Mouse (Mus musculus): ENCODE measurements around the gene Cyth1. TPM values are rescaled to one million over a fixed set of nuclear protein-coding genes. Genes with fewer than 3 reads are reported as not detected.

The Cyth1 gene
- total RNA-seq, 2 experiments from 2014 or later, result 101 to 108 TPM

DNA sequence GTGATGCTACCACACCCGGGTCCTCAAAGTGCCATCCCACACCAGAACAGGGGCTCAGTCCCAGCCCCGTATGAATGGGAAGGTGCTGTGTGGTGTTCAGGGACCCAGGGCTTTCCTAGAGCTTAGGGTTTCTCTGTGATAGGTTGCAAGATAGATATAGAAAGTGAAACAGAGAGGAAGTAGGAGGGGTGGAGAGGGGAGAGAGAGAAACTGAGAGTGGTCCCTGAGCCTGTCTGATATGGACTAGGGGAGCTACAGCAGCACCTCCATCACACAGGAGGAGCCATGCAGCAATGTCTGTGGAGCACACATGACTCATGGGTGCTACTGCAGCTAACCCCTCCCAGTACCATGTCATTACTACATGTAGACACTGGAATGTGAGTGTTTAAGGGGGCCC, 118.6 kb downstream of the Cyth1 start:
- Histone ChIP-seq H3K4me3 (no peak overlapping the region), H3K27ac (no peak overlapping the region)
- DNase-seq (ENCODE audit: low spot score in 2 of 2), result no peak
- TF ChIP-seq CTCF (conservative IDR thresholded peaks at IDR 0.05), result no peak

GRCm38 (mm10) chr11:118121592-118121991, 126.8 kb downstream of the Cyth1 start:
- H3K4me3 ChIP-seq, result no peak overlapping the region
- no peak for DNase-seq (ENCODE audit: low spot score in 2 of 2)
- H3K27ac ChIP-seq, result no peak overlapping the region
- no peak for TF ChIP-seq CTCF (conservative IDR thresholded peaks at IDR 0.05)

GRCm38 (mm10) chr11:118118777-118119176, 129.6 kb downstream of the Cyth1 start:
- Histone ChIP-seq H3K4me3 (no peak overlapping the region), H3K27ac (no peak overlapping the region)
- no peak for TF ChIP-seq CTCF (conservative IDR thresholded peaks at IDR 0.05)
- DNase-seq (ENCODE audit: low spot score in 2 of 2), result no peak

DNA sequence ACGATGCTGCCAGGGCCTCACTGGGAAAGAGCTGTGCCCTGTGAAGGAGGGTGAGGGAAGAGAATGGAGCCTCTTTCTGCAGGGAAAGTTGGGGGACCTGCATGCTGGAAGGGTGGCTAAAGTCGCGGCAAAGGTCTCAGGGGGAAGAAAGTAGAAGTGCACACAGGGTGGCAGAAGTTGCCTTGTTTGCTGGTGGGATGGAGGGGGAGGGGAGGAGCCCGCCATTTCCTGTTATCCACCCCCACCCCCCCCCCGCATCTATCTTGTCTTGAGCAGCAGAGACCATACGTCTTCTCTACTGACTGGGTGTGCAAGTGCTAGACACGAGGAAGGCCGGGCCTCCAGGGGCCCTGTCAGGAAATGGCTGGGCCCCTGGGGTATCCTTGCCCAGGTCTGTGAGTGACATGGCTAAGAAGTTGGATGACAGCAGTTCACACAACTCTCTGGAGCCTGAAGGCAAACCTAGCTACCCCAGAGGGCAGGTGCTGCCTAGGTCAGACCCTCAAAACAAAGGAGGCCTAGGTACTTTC, 133.7 kb downstream of the Cyth1 start:
- TF ChIP-seq CTCF (conservative IDR thresholded peaks at IDR 0.05), result no peak
- H3K27ac ChIP-seq, result no peak overlapping the region
- no peak overlapping the region for H3K4me3 ChIP-seq
- no peak for DNase-seq (ENCODE audit: low spot score in 2 of 2)

DNA sequence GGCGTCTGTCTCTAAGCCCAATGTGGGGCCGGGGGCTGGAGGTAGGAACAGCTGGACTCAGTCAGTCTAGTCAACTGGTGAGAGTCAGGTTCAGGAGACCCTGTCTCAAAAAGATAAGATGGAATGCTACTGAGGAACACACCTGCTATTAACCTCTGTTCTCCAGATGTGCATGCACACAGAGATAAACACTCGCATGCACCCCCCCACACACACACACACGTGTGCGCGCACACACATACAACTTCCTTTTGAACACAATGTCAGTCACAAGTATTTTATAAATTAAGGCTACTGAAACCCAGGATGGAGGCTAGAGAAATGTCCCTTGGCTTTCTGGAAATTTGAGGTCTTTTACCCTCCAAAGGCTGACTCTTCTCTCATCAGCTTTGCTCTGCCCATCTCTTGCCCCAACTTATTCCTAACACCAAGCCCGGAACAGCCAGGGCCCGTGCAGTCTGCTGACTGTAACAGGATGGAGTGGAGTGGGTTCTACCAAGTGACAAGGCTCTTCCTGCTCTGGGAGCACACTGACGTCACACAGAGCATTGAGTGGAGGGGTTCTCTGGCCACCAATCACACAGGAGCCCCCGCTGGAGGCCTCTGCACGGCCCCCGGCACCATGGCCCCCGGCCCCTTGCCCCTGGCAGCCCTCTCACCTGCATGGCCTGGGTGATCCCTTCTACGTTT, 134.7 kb downstream of the Cyth1 start:
- no peak overlapping the region for H3K27ac ChIP-seq
- H3K4me3 ChIP-seq, result no peak overlapping the region
- DNase-seq (ENCODE audit: low spot score in 2 of 2), result no peak
- no peak for TF ChIP-seq CTCF (conservative IDR thresholded peaks at IDR 0.05)

GRCm38 (mm10) chr11:118104001-118104400, 144.4 kb downstream of the Cyth1 start:
- Histone ChIP-seq H3K27ac (no peak overlapping the region), H3K4me3 (no peak overlapping the region)
- DNase-seq (ENCODE audit: low spot score in 2 of 2), result peak; percentile 71 to 90
- peak; percentile 87 for TF ChIP-seq CTCF (conservative IDR thresholded peaks at IDR 0.05)

- Histone ChIP-seq H3K4me3 (no peak overlapping the region), H3K27ac (no peak overlapping the region)
- DNase-seq (ENCODE audit: low spot score in 2 of 2), result no peak
- no peak for TF ChIP-seq CTCF (conservative IDR thresholded peaks at IDR 0.05)
These were observed 145.0 kb downstream of the Cyth1 start for GRCm38 (mm10) chr11:118103383-118103782.

- peak; percentile 83 for TF ChIP-seq CTCF (conservative IDR thresholded peaks at IDR 0.05)
- Histone ChIP-seq H3K27ac (no peak overlapping the region), H3K4me3 (no peak overlapping the region)
- DNase-seq (ENCODE audit: low spot score in 2 of 2), result peak; percentile 71 to 94
These were observed 145.6 kb downstream of the Cyth1 start for GRCm38 (mm10) chr11:118102838-118103237.

DNA sequence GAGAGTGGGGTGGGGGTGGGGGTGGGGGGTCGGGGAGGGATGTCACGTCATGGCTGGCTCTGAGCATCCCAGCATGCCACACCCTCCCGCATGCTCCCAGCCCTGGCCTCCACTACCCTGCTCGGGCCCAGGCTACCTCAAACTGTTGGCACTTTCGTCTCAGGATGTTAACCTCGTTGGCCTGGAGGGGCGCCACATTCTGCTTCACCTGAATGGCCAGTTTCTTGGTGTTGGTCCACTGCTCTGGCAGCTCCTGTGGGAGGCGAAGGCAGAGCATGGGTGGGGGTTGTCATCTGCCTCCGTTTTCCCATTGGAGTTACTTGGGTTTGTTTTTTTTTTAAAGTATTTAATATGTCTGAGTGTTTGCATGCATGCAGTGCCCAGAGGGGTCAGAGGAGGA, 147.3 kb downstream of the Cyth1 start:
- Histone ChIP-seq H3K27ac (no peak overlapping the region), H3K4me3 (no peak overlapping the region)
- TF ChIP-seq CTCF (conservative IDR thresholded peaks at IDR 0.05), result no peak
- no peak for DNase-seq (ENCODE audit: low spot score in 2 of 2)

- Histone ChIP-seq H3K27ac (no peak overlapping the region), H3K4me3 (no peak overlapping the region)
- TF ChIP-seq CTCF (conservative IDR thresholded peaks at IDR 0.05), result no peak
- no peak for DNase-seq (ENCODE audit: low spot score in 2 of 2)
These were observed 151.7 kb downstream of the Cyth1 start for GRCm38 (mm10) chr11:118096736-118097135.

GRCm38 (mm10) chr11:118095004-118095403, 153.4 kb downstream of the Cyth1 start:
- no peak overlapping the region for H3K27ac ChIP-seq
- DNase-seq (ENCODE audit: low spot score in 2 of 2), result no peak
- no peak for TF ChIP-seq CTCF (conservative IDR thresholded peaks at IDR 0.05)
- H3K4me3 ChIP-seq, result no peak overlapping the region

- H3K27ac ChIP-seq, result no peak overlapping the region
- H3K4me3 ChIP-seq, result no peak overlapping the region
- peak; percentile 64 for TF ChIP-seq CTCF (conservative IDR thresholded peaks at IDR 0.05)
- no peak for DNase-seq (ENCODE audit: low spot score in 2 of 2)
These were observed 157.3 kb downstream of the Cyth1 start for GRCm38 (mm10) chr11:118091002-118091670.

GRCm38 (mm10) chr11:118088896-118089295, 159.5 kb downstream of the Cyth1 start:
- no peak overlapping the region for H3K4me3 ChIP-seq
- TF ChIP-seq CTCF (conservative IDR thresholded peaks at IDR 0.05), result no peak
- H3K27ac ChIP-seq, result no peak overlapping the region
- DNase-seq (ENCODE audit: low spot score in 2 of 2), result no peak

GRCm38 (mm10) chr11:118085961-118086360, 162.4 kb downstream of the Cyth1 start:
- no peak for TF ChIP-seq CTCF (conservative IDR thresholded peaks at IDR 0.05)
- no peak overlapping the region for H3K27ac ChIP-seq
- no peak overlapping the region for H3K4me3 ChIP-seq
- DNase-seq (ENCODE audit: low spot score in 2 of 2), result no peak
